Mouse (Mus musculus): ENCODE measurements at regions not wholly inside any gene's neighbourhood (a gene's known extent, or its start where the extent isn't known, plus 50 kb on each side); places are given as distances from the start of the nearest gene placed in this dataset.
A peak's percentile ranks its signal among the peaks of the same experiment; 100 is the strongest.

GRCm38 (mm10) chr6:55627228-55627627 lies 53.8 kb downstream of the Neurod6 start:
- no peak for DNase-seq

- no peak for DNase-seq
These were observed 60.7 kb downstream of the Neurod6 start for GRCm38 (mm10) chr6:55620366-55620765.

GRCm38 (mm10) chr6:55617922-55618481 lies 63.1 kb downstream of the Neurod6 start:
- peak; percentile 62 for DNase-seq

- no peak for DNase-seq
These were observed 70.7 kb downstream of the Neurod6 start for GRCm38 (mm10) chr6:55610395-55610794.

- no peak for DNase-seq
These were observed 71.1 kb downstream of the Neurod6 start for GRCm38 (mm10) chr6:55609976-55610375.

GRCm38 (mm10) chr6:55609053-55609452 lies 72.0 kb downstream of the Neurod6 start:
- DNase-seq: no peak

- no peak for DNase-seq
These were observed 84.0 kb downstream of the Neurod6 start for GRCm38 (mm10) chr6:55597088-55597487.

- peak in 1 of 2 experiments; percentile 6 for DNase-seq
These were observed 88.9 kb downstream of the Neurod6 start for GRCm38 (mm10) chr6:55592126-55592525.

- no peak for DNase-seq
These were observed 100.0 kb downstream of the Neurod6 start for GRCm38 (mm10) chr6:55581106-55581505.

- DNase-seq: peak in 1 of 2 experiments; percentile 17
These were observed 101.0 kb downstream of the Neurod6 start for GRCm38 (mm10) chr6:55580036-55580435.

GRCm38 (mm10) chr6:55579611-55580010 lies 101.5 kb downstream of the Neurod6 start:
- DNase-seq: no peak

- peak in 1 of 2 experiments; percentile 9 for DNase-seq
These were observed 102.0 kb downstream of the Neurod6 start for GRCm38 (mm10) chr6:55579105-55579504.

GRCm38 (mm10) chr6:55578051-55578450 lies 103.0 kb downstream of the Neurod6 start:
- DNase-seq: no peak

GRCm38 (mm10) chr6:55567521-55567920 lies 113.5 kb downstream of the Neurod6 start:
- DNase-seq: no peak

GRCm38 (mm10) chr6:55565260-55566209 lies 113.8 kb downstream of the Adcyap1r1 start:
- DNase-seq: no peak

- DNase-seq: peak in 1 of 2 experiments; percentile 11
These were observed 108.8 kb downstream of the Adcyap1r1 start for GRCm38 (mm10) chr6:55560606-55561005.

- DNase-seq: no peak
These were observed 108.0 kb downstream of the Adcyap1r1 start for GRCm38 (mm10) chr6:55559797-55560196.

Measured in cerebellum, postnatal 25 days (tissue).